8 mouse cellular contexts compared by ENCODE assay signal in genomic region chr2:157464746-157465126, GRCm38 (mm10). TPM values are rescaled to one million over a fixed set of nuclear protein-coding genes. Genes with fewer than 3 reads are reported as not detected.
A peak's percentile ranks its signal among the peaks of the same experiment; 100 is the strongest.
DNase-seq lines count a peak whose midpoint lies in the region; ATAC-seq and TF ChIP-seq lines count a peak whose summit lies in the region.

No protein-coding gene starts in this region.

- peaks cover 64% of the 10 kb centered on the region for H3K4me1 ChIP-seq in heart, embryonic 10.5 days
- no peaks in the 10 kb centered on the region for H3K4me1 ChIP-seq in lung, adult 2 months (ENCODE audit: control insufficient read depth, insufficient read depth, low read length)
- H3K4me1 ChIP-seq in hindbrain, embryonic 12.5 days: peaks cover 67% of the 10 kb centered on the region
- H3K4me1 ChIP-seq in midbrain, embryonic 16.5 days (ENCODE audit: control insufficient read depth, insufficient read depth, low read length): peaks cover 45% of the 10 kb centered on the region

- peak; percentile 93 for DNase-seq in heart, embryonic 10.5 days (ENCODE audit: low spot score)
- no peak for DNase-seq in heart, adult 9 months (ENCODE audit: low spot score in 2 of 2)
- DNase-seq in lung, postnatal 10 days: peak; percentile 54
- DNase-seq in lung, adult 2 months: no peak
- DNase-seq in testis, postnatal 14 days (ENCODE audit: low spot score): no peak
- no peak for DNase-seq in cerebellum, adult 11-12 months

- peak overlapping the region; percentile 48 for H3K4me3 ChIP-seq in heart, embryonic 10.5 days
- no peak overlapping the region for H3K4me3 ChIP-seq in lung, adult 2 months (replicated peaks; ENCODE audit: extremely low read depth, low read depth, low read length)
- H3K4me3 ChIP-seq in hindbrain, embryonic 12.5 days: peak overlapping the region; percentile 6; the same call in 1 of the 2 replicates
- H3K4me3 ChIP-seq in midbrain, embryonic 16.5 days (ENCODE audit: low read depth, low read length): no peak overlapping the region

- TF ChIP-seq POLR2A in lung, adult 2 months (IDR thresholded peaks at IDR 0.05; ENCODE audit: borderline replicate concordance, extremely low read depth, low read depth, low read length): no peak

- peak; percentile 95 for ATAC-seq in hindbrain, embryonic 12.5 days (ENCODE audit: low FRiP score)
- peak; percentile 94 for ATAC-seq in midbrain, embryonic 16.5 days

- H3K27me3 ChIP-seq in heart, embryonic 10.5 days (ENCODE audit: insufficient read depth, poor library complexity, severe bottlenecking): no peaks in the 10 kb centered on the region; the same call in 1 of the 2 replicates
- no peaks in the 10 kb centered on the region for H3K27me3 ChIP-seq in hindbrain, embryonic 12.5 days
- H3K27me3 ChIP-seq in midbrain, embryonic 16.5 days (ENCODE audit: control insufficient read depth, insufficient read depth, low read depth, low read length): no peaks in the 10 kb centered on the region

- H3K27ac ChIP-seq in heart, embryonic 10.5 days: peak overlapping the region; percentile 90
- H3K27ac ChIP-seq in hindbrain, embryonic 12.5 days: peak overlapping the region; percentile 99
- H3K27ac ChIP-seq in midbrain, embryonic 16.5 days (ENCODE audit: low read length): peak overlapping the region; percentile 99

- H3K9ac ChIP-seq in hindbrain, embryonic 12.5 days: peak overlapping the region; percentile 50
- peak overlapping the region; percentile 69 for H3K9ac ChIP-seq in midbrain, embryonic 16.5 days (ENCODE audit: low read depth, low read length)

- peak overlapping the region; percentile 40 for H3K4me2 ChIP-seq in hindbrain, embryonic 12.5 days (replicated peaks)
- peak overlapping the region; percentile 43 for H3K4me2 ChIP-seq in midbrain, embryonic 16.5 days (ENCODE audit: low read length)

- WGBS in heart, embryonic 10.5 days: 5% methylated on average over 12 of the region's 12 CpGs
- WGBS in lung, adult 2 months: 56% methylated on average over 12 of the region's 12 CpGs
- under 1% methylated on average over 12 of the region's 12 CpGs for WGBS in hindbrain, embryonic 12.5 days
- WGBS in midbrain, embryonic 16.5 days: 6% methylated on average over 12 of the region's 12 CpGs

- peaks cover 65% of the 10 kb centered on the region for H3K36me3 ChIP-seq in heart, embryonic 10.5 days
- peaks cover 40% of the 10 kb centered on the region for H3K36me3 ChIP-seq in hindbrain, embryonic 12.5 days
- H3K36me3 ChIP-seq in midbrain, embryonic 16.5 days (ENCODE audit: control insufficient read depth, insufficient read depth, low read length): peaks cover 22% of the 10 kb centered on the region

- no peaks in the 10 kb centered on the region for H3K9me3 ChIP-seq in heart, embryonic 10.5 days
- H3K9me3 ChIP-seq in hindbrain, embryonic 12.5 days (replicated peaks): no peaks in the 10 kb centered on the region
- no peaks in the 10 kb centered on the region for H3K9me3 ChIP-seq in midbrain, embryonic 16.5 days (replicated peaks; ENCODE audit: control insufficient read depth, low read length, poor library complexity, severe bottlenecking)

- no peak for TF ChIP-seq CTCF in lung, adult 2 months (IDR thresholded peaks at IDR 0.05; ENCODE audit: insufficient read depth, low read length)

RNA-seq across cellular contexts. Expression of gene Src, which starts 46.5 kb away (rescaled TPM):
- 9.3 and 12.7 TPM in 2 replicates for polyA plus RNA-seq in heart, embryonic 10.5 days (2016; fragmentation: Nextera tagmentation; extraction: Ambion mirVana)
- 59.8 and 62.3 TPM in 2 replicates for polyA plus RNA-seq in lung, adult 2 months (2012; rRNA removed)
- 33.6 and 35.1 TPM in 2 replicates for polyA plus RNA-seq in hindbrain, embryonic 12.5 days (2016; fragmentation: Nextera tagmentation; extraction: Ambion mirVana)
- polyA plus RNA-seq in midbrain, embryonic 16.5 days (2015; fragmentation: Nextera tagmentation; extraction: Ambion mirVana): 32.5 and 33.2 TPM in 2 replicates

Comparison
In these comparisons a context has a peak if more than half of its experiments do, and no peak if none do; other contexts are left out.
1. DNase-seq: peak in heart, embryonic 10.5 days (single experiment) and lung, postnatal 10 days (single experiment); none in heart, adult 9 months (0 of 2), lung, adult 2 months (single experiment), testis, postnatal 14 days (single experiment) and cerebellum, adult 11-12 months (single experiment).
2. H3K4me3 ChIP-seq: peak in heart, embryonic 10.5 days (single experiment) and hindbrain, embryonic 12.5 days (single experiment); none in lung, adult 2 months (single experiment) and midbrain, embryonic 16.5 days (single experiment).
3. Peak in every context shown above with its lines, with median percentiles within 50 percentile points of each other: H3K27ac ChIP-seq.